ENCODE assay signal across 23 mouse cellular contexts in the genomic region with DNA sequence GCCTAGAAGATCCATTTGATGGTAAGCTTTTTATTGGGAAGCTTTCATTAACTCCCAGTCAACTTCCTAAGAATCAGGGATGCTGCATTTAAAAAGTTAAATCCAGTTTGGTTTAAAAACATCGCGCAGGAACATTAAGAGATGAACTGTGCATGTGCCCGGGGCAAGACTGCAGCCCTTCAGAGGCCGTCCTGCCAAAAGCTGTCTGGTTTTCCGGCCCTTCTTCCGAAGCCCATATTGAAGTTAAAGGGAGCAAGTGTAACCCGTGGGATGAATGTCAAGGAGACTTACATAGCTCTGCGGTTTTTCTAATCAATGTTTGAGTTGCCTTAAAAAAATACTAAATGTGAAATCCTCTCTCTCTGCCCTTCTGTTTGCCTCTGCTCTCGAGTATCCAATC. TPM values are rescaled to one million over a fixed set of nuclear protein-coding genes. Genes with fewer than 3 reads are reported as not detected.
"Had no signal": no experiment of that assay in that cellular context is flagged by ENCODE, and none has a peak within 500 bp of the region (broad histone marks: within the 10 kb centered on the region; RNA-seq: fewer than 3 reads in every experiment).

No protein-coding gene starts in this region.

- DNase-seq: lung, adult 18-20 months; lung, embryonic 14.5 days; lung, postnatal 10 days; lung, postnatal 4 days; midbrain, embryonic 14.5 days; retina, postnatal 1 day; right cerebral cortex, adult 18-20 months; right cerebral cortex, postnatal 25 days; right cerebral cortex, postnatal 4 days; spleen, adult 18-20 months; thymus, adult 18-20 months; thymus, postnatal 14 days; thymus, postnatal 36 days had no signal

- ATAC-seq: midbrain, embryonic 16.5 days had no signal

- H3K36me3 ChIP-seq: midbrain, embryonic 10.5 days; midbrain, embryonic 12.5 days; neural tube, embryonic 13.5 days; neural tube, embryonic 15.5 days had no signal

- H3K4me3 ChIP-seq: midbrain, embryonic 10.5 days; midbrain, embryonic 12.5 days; myocyte; neural tube, embryonic 13.5 days; neural tube, embryonic 15.5 days had no signal

- H3K9me3 ChIP-seq: midbrain, embryonic 10.5 days; midbrain, embryonic 12.5 days; neural tube, embryonic 13.5 days; neural tube, embryonic 15.5 days had no signal

- H3K9ac ChIP-seq: lung, embryonic 14.5 days; midbrain, embryonic 12.5 days; neural tube, embryonic 13.5 days; neural tube, embryonic 15.5 days had no signal

- H3K4me2 ChIP-seq: lung, embryonic 14.5 days; midbrain, embryonic 12.5 days; neural tube, embryonic 13.5 days; neural tube, embryonic 15.5 days had no signal

- H3K27me3 ChIP-seq: neural tube, embryonic 15.5 days had no signal

- H3K27ac ChIP-seq: midbrain, embryonic 10.5 days; midbrain, embryonic 12.5 days; neural tube, embryonic 13.5 days; neural tube, embryonic 15.5 days had no signal

RNA-seq across cellular contexts. Expression of gene Smad9, which starts 3.8 kb away (rescaled TPM):
- total RNA-seq: megakaryocyte, adult 5-6 weeks; megakaryocyte-erythroid progenitor cell, adult 5-6 weeks had no signal

RNA-seq across cellular contexts. Expression of gene Gm21958, which starts 45.1 kb away (rescaled TPM):
- total RNA-seq: megakaryocyte, adult 5-6 weeks; megakaryocyte-erythroid progenitor cell, adult 5-6 weeks had no signal
- polyA plus RNA-seq: liver, embryonic 16.5 days; myocyte; small intestine, adult 2 months had no signal
